Mouse (Mus musculus) kidney, embryonic 15.5 days (tissue): ENCODE measurements around the gene Tha1. TPM values are rescaled to one million over a fixed set of nuclear protein-coding genes. Genes with fewer than 3 reads are reported as not detected.
A peak's percentile ranks its signal among the peaks of the same experiment; 100 is the strongest.

Experiments
- ATAC-seq: fragments of 200-750 bp; cut with Nextera tagmentation; replicated peaks from 2 replicates; pipeline ENCODE4 v1.8.0; 2017; ENCODE audit warnings: moderate TSS enrichment; ENCODE audit not compliant: low FRiP score
- H3K27ac ChIP-seq: fragments of 300-500 bp; sonication (generic); 2 replicates; pipeline ENCODE4 v1.5.1; 2015; ENCODE audit warnings: mild to moderate bottlenecking, inconsistent platforms
- H3K27me3 ChIP-seq: fragments of 300-500 bp; sonication (generic); 2 replicates; pipeline ENCODE4 v1.6.1; 2015; ENCODE audit warnings: inconsistent platforms
- H3K36me3 ChIP-seq: fragments of 300-500 bp; sonication (generic); 2 replicates; pipeline ENCODE4 v1.6.1; 2015; ENCODE audit warnings: inconsistent platforms
- H3K4me1 ChIP-seq: fragments of 300-500 bp; sonication (generic); 2 replicates; pipeline ENCODE4 v1.6.1; 2015; ENCODE audit warnings: inconsistent platforms
- H3K4me2 ChIP-seq: fragments of 300-500 bp; sonication (generic); 2 replicates; pipeline ENCODE4 v1.6.1; 2015; ENCODE audit warnings: moderate library complexity, mild to moderate bottlenecking, inconsistent platforms
- H3K4me3 ChIP-seq: fragments of 300-500 bp; sonication (generic); replicated peaks from 2 replicates; pipeline ENCODE4 v1.5.1; 2015; ENCODE audit warnings: mild to moderate bottlenecking, inconsistent platforms
- H3K9ac ChIP-seq: fragments of 300-500 bp; sonication (generic); 2 replicates; pipeline ENCODE4 v1.6.1; 2015; ENCODE audit warnings: mild to moderate bottlenecking, inconsistent platforms
- H3K9me3 ChIP-seq: fragments of 300-500 bp; sonication (generic); replicated peaks from 2 replicates; pipeline ENCODE4 v1.6.1; 2016; ENCODE audit warnings: inconsistent platforms
- WGBS: fragments of 180-500 bp; shearing (Covaris S2); methylation state at CpG from one replicate; pipeline ENCODE4 v1.1.7; 2015; ENCODE audit warnings: mixed read lengths; 5-methylcytosine and 5-hydroxymethylcytosine counted together
- polyA plus RNA-seq: library from polyadenylated mRNA; unstranded; fragments of >200 nt; fragmentation: Nextera tagmentation; extraction: Ambion mirVana; gene quantifications from 2 replicates; pipeline ENCODE4 v1.2.1, GENCODE M21; 2015

The Tha1 gene
- polyA plus RNA-seq, 1 experiment from 2014 or later, result 5.3 TPM

DNA sequence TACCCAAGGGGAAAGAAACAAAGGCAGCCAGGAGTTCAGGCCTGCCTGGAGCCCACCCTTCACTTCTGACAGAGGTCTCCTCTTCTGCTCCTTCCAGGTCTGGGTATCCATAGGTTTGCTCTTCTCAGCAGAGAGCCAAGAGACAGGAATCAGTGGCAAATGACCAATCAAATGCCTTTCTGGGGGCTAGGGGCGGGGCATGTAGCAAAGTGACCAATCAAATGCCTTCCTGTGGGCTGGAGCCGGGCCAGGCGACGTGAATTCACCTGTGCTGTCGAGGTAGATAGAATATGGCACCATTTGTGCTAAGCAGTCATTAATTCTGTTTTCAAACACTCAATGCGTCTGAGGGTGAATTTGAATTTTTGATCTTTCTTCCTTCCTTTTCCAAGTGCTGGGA lies 18.9 kb upstream of the Tha1 start:
- no peak overlapping the region for H3K4me2 ChIP-seq
- H3K9me3 ChIP-seq, result no peaks in the 10 kb centered on the region
- H3K4me1 ChIP-seq, result peaks cover 42% of the 10 kb centered on the region
- H3K9ac ChIP-seq, result no peak overlapping the region
- ATAC-seq, result no peak
- WGBS, result 52% methylated on average over 6 of the region's 6 CpGs
- no peak overlapping the region for H3K4me3 ChIP-seq
- peaks cover 45% of the 10 kb centered on the region for H3K27me3 ChIP-seq
- no peaks in the 10 kb centered on the region for H3K36me3 ChIP-seq
- H3K27ac ChIP-seq, result no peak overlapping the region

- WGBS, result 89% methylated on average over 19 of the region's 19 CpGs
- Histone ChIP-seq H3K36me3 (no peaks in the 10 kb centered on the region), H3K9me3 (no peaks in the 10 kb centered on the region), H3K9ac (no peak overlapping the region), H3K27ac (no peak overlapping the region), H3K4me3 (no peak overlapping the region), H3K4me1 (peaks cover 46% of the 10 kb centered on the region), H3K27me3 (peaks cover 45% of the 10 kb centered on the region), H3K4me2 (no peak overlapping the region)
- ATAC-seq, result no peak
These were observed 18.4 kb upstream of the Tha1 start for GRCm38 (mm10) chr11:117891581-117892175.

- no peak overlapping the region for H3K9ac ChIP-seq
These were observed 17.4 kb upstream of the Tha1 start for GRCm38 (mm10) chr11:117890519-117891282.

DNA sequence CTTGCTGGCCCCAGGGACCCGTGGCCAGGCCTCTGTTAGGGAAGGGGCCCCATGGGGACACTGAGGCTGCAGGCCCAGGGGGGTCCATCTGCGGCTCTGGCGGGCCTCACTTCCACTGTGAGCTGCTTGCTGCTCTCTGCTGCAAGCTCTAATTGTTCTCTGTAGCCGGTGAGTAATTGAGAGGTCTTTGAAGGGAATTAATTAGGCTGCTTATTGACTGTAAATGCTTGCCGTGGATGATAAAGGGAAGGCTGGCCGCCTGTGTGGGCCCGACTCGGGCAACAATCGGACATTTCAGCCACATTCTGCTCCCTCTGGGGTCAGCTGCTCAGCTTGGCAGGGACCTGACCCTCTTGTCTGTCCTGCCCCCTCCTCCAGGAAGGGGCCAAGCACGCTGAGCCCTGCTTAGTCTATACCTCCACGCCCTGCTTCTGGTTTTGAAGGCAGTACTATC lies 16.6 kb upstream of the Tha1 start:
- peaks cover 56% of the 10 kb centered on the region for H3K4me1 ChIP-seq
- no peaks in the 10 kb centered on the region for H3K36me3 ChIP-seq
- H3K4me2 ChIP-seq, result peak overlapping the region; percentile 55
- H3K9ac ChIP-seq, result peak overlapping the region; percentile 12; the same call in 1 of the 2 replicates
- 11% methylated on average over 11 of the region's 11 CpGs for WGBS
- H3K27ac ChIP-seq, result 0 out of 2 replicates have a peak overlapping the region, but pooled peaks have one; percentile 24
- ATAC-seq, result 0 out of 2 replicates have a peak, but pooled peaks have one; percentile 23
- H3K27me3 ChIP-seq, result peaks cover 45% of the 10 kb centered on the region
- 0 out of 2 replicates have a peak overlapping the region, but pooled peaks have one; percentile 4 for H3K4me3 ChIP-seq
- no peaks in the 10 kb centered on the region for H3K9me3 ChIP-seq

More at GRCm38 (mm10) chr11:117890519-117891282, 17.4 kb upstream of the Tha1 start:
- Histone ChIP-seq H3K9me3 (no peaks in the 10 kb centered on the region), H3K27me3 (peaks cover 45% of the 10 kb centered on the region), H3K36me3 (no peaks in the 10 kb centered on the region), H3K4me1 (peaks cover 54% of the 10 kb centered on the region), H3K4me2 (0 out of 2 replicates have a peak overlapping the region, but pooled peaks have one; percentile 1), H3K27ac (peak overlapping the region; percentile 42), H3K4me3 (no peak overlapping the region)
- ATAC-seq, result peak; percentile 75; the same call in 1 of the 2 replicates
- WGBS, result 22% methylated on average over 13 of the region's 13 CpGs

DNA sequence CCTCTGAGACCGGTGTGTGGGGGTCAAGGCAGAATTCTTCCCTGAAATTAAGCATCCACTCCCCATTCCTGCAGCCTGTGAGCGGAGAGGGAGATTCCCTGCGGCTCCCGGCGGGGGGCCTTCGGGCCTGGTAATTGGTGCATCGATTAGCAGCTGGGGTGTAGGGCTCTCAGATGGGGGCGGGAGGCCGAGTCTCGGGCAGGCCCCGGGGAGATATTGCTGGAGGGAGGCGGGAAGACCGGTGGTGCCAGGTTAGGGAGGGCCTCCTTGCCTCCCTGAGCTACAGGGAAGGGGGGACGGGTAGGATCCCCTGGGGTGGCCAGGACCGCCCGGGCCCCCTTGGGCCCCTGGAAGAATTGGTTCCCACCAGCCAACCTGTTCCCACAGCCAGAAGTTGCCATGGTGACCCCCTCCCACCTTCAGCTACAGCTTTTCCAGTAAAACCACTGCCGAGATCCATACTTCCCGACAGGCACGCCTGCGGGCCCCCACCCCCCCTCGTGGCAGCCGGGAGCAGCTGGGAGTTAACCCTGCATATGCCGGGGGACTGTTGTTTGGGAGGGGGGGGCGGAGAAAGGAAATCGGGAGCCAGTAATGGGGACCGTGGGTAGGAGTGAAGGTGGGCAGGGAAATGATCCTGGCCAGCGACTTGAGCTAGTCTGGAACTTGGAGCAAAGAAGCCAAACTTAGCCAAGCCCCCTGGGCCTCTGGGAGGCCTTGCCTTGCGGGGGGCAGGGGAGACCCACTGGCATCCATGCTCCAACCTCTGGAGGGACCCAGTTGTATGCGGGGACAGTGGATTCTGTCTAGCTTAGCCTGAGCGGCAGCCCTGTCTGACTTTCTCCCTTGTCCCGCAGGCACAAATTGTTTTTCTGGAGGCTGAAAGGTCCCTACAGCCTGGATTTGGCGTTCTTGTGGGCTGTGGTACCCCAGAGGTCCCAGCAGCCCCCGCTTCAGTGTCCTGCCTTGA lies 15.9 kb upstream of the Tha1 start:
- H3K9ac ChIP-seq, result peak overlapping the region; percentile 12; the same call in 1 of the 2 replicates
- peak overlapping the region; percentile 25 for H3K4me3 ChIP-seq
- H3K4me2 ChIP-seq, result peak overlapping the region; percentile 55
- peaks cover 56% of the 10 kb centered on the region for H3K4me1 ChIP-seq
- H3K36me3 ChIP-seq, result no peaks in the 10 kb centered on the region
- WGBS, result 7% methylated on average over 33 of the region's 33 CpGs
- H3K27ac ChIP-seq, result 0 out of 2 replicates have a peak overlapping the region, but pooled peaks have one; percentile 24
- peaks cover 38% of the 10 kb centered on the region for H3K27me3 ChIP-seq
- no peak for ATAC-seq
- H3K9me3 ChIP-seq, result no peaks in the 10 kb centered on the region

DNA sequence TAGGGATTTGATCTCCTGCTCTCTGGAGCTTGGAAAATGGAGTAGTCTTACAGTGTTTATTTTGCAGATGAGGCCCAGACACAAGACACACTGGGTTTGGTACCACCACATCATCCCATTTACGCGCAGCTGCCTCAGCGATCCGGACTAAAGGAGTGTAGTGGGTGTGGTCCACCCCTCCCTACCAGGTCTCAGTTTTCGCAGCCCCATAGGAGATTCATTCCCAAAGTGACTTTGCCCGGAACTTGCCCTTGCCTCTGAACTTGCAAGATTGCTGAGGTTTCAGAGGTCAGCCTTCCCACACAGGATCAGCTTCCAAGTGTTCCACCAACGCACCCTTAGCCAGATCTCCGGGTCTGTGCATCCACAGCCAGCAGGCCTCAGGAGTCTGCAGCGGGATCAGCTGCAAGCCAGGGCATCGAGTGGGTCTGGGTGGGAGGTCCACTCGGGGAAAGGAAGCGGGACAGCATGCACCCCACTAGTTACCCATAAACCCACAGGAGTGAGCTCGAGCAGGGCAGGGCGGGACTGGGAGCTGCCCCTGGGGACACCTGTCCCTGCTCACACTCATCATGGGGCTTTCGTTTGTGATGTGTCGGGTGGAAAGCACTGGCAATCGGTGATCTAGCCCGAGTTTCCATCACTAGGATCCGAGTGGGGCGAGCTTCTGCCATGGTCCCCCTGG lies 15.0 kb upstream of the Tha1 start:
- H3K4me2 ChIP-seq, result peak overlapping the region; percentile 55
- H3K9me3 ChIP-seq, result no peaks in the 10 kb centered on the region
- peak overlapping the region; percentile 25 for H3K4me3 ChIP-seq
- H3K27me3 ChIP-seq, result peaks cover 37% of the 10 kb centered on the region
- peaks cover 56% of the 10 kb centered on the region for H3K4me1 ChIP-seq
- H3K36me3 ChIP-seq, result no peaks in the 10 kb centered on the region
- H3K9ac ChIP-seq, result no peak overlapping the region
- H3K27ac ChIP-seq, result peak overlapping the region; percentile 61; the same call in 1 of the 2 replicates
- 18% methylated on average over 20 of the region's 20 CpGs for WGBS
- no peak for ATAC-seq

DNA sequence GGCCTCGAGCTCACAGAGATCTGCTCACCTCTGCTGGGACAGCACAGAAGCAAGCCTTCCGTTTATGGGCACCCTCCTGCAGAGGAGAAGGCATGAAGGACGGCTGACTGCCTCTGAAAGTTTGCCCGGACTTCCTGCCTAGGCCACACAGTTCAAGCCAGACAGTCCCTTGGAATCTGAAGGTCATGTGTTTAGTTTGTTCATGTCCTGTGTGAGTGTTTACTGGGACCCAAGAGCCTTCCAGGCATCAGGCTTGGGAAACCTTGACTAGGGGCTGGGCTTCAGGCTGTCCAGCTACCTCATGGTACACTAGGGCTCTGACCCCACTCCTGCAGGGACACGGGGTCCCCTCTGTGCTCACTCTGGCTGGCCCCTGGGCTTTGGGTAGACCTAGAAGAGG lies 12.7 kb upstream of the Tha1 start:
- H3K4me3 ChIP-seq, result no peak overlapping the region
- H3K4me2 ChIP-seq, result no peak overlapping the region
- H3K4me1 ChIP-seq, result peaks cover 65% of the 10 kb centered on the region
- H3K27me3 ChIP-seq, result peaks cover 26% of the 10 kb centered on the region
- no peaks in the 10 kb centered on the region for H3K36me3 ChIP-seq
- no peak overlapping the region for H3K27ac ChIP-seq
- WGBS, result 43% methylated on average over 5 of the region's 5 CpGs
- no peak overlapping the region for H3K9ac ChIP-seq
- H3K9me3 ChIP-seq, result no peaks in the 10 kb centered on the region
- ATAC-seq, result no peak

- H3K9me3 ChIP-seq, result no peaks in the 10 kb centered on the region
These were observed 8.9 kb upstream of the Tha1 start for GRCm38 (mm10) chr11:117882208-117882607.

DNA sequence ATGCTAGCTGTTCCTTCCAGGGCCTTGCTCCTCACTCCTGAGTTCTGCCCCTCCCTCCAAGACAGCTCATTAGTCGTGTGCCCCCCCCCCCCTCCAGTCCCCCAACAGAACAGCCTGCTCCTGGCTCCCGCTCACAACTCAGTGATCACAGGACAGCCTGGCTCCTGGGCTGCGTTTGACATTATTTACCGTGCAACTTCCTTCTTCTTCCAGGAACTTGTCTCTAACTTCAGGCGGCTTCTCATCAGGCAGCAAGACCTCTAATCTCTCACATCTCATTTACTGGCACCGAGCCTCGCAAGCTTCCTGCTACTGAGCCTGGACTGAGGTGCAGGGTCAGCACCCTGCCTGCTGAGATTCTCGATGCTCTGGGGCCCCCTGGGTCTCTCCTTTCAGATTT lies 8.5 kb upstream of the Tha1 start:
- Histone ChIP-seq H3K27me3 (no peaks in the 10 kb centered on the region), H3K9ac (no peak overlapping the region)
- 2% methylated on average over 8 of the region's 8 CpGs for WGBS

More at GRCm38 (mm10) chr11:117882208-117882607, 8.9 kb upstream of the Tha1 start:
- no peak overlapping the region for H3K4me3 ChIP-seq
- H3K4me2 ChIP-seq, result peak overlapping the region; percentile 32; the same call in 1 of the 2 replicates
- H3K27ac ChIP-seq, result peak overlapping the region; percentile 86
- H3K36me3 ChIP-seq, result no peaks in the 10 kb centered on the region
- WGBS, result 91% methylated on average over 1 of the region's 1 CpGs
- H3K27me3 ChIP-seq, result no peaks in the 10 kb centered on the region
- H3K4me1 ChIP-seq, result peaks cover 68% of the 10 kb centered on the region
- no peak overlapping the region for H3K9ac ChIP-seq
- no peak for ATAC-seq

DNA sequence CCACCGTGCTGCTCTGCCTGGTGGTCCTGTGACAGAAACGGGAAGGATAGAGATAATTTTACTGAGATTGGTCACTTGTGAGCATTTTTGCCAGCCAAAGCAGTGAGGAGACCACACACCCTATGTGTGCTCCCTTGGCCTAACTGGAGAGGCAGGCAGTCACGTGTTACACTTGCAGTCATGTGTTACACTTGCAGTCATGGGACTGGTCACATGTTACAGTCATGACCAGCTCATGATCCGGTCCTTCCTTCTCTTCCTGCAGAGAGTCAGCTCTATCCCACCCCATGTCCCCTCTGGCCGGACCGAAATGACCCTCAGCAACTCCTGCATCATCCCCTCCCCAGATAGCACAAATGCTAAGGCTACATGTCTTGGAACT lies 7.7 kb upstream of the Tha1 start:
- Histone ChIP-seq H3K9ac (no peak overlapping the region), H3K4me2 (no peak overlapping the region), H3K36me3 (no peaks in the 10 kb centered on the region), H3K27ac (peak overlapping the region; percentile 86), H3K4me3 (no peak overlapping the region), H3K27me3 (no peaks in the 10 kb centered on the region), H3K4me1 (peaks cover 63% of the 10 kb centered on the region), H3K9me3 (no peaks in the 10 kb centered on the region)
- WGBS, result 75% methylated on average over 6 of the region's 6 CpGs
- no peak for ATAC-seq

More for the DNA sequence above, 8.5 kb upstream of the Tha1 start:
- no peaks in the 10 kb centered on the region for H3K9me3 ChIP-seq
- 0 out of 2 replicates have a peak, but pooled peaks have one; percentile 44 for ATAC-seq
- no peaks in the 10 kb centered on the region for H3K36me3 ChIP-seq
- H3K4me3 ChIP-seq, result no peak overlapping the region
- H3K27ac ChIP-seq, result peak overlapping the region; percentile 86
- H3K4me1 ChIP-seq, result peaks cover 69% of the 10 kb centered on the region
- H3K4me2 ChIP-seq, result peak overlapping the region; percentile 32; the same call in 1 of the 2 replicates
